Mouse (Mus musculus) duodenum, adult 2 months (tissue): ENCODE results near the gene Abcc10. TPM values are rescaled to one million over a fixed set of nuclear protein-coding genes. Genes with fewer than 3 reads are reported as not detected.

ENCODE experiments used
- polyA plus RNA-seq: library from polyadenylated mRNA; depleted of rRNA; stranded (reverse); fragments of >200 nt; gene quantifications from 2 replicates; pipeline ENCODE4 v1.2.3, GENCODE M21; 2012; ENCODE audit warnings: low replicate concordance; rRNA removed

Abcc10 gene
- 38.3 and 51.7 TPM in 2 replicates for polyA plus RNA-seq

GRCm38 (mm10) chr17:46327906-46328534, at the start of gene Abcc10:
Abcc10 (minus strand) TSS chr17:46328352.

GRCm38 (mm10) chr17:46297364-46298219, 30.6 kb downstream of the Abcc10 start, which contains the start of gene Dlk2:
Dlk2 (plus strand) TSS chr17:46297421.

GRCm38 (mm10) chr17:46282483-46283123, 45.5 kb downstream of the Abcc10 start, which contains the start of gene Tjap1:
Tjap1 (minus strand) TSS chr17:46283026.

GRCm38 (mm10) chr17:46253452-46254084, 74.6 kb downstream of the Abcc10 start, which contains the start of gene Lrrc73:
Lrrc73 (plus strand) TSS chr17:46253531.

Other genes starting within 250 kb of the Abcc10 start
- 17.1 and 19.4 TPM in 2 replicates for gene Mrps18a, start 217.4 kb downstream of the Abcc10 start, polyA plus RNA-seq
- 2.2 and 4.9 TPM in 2 replicates for gene Rsph9, start 184.1 kb downstream of the Abcc10 start, polyA plus RNA-seq
- gene Mad2l1bp, start 174.8 kb downstream of the Abcc10 start, polyA plus RNA-seq, result 12.1 and 19.8 TPM in 2 replicates
- gene Gtpbp2, start 167.3 kb downstream of the Abcc10 start, polyA plus RNA-seq, result 93.2 and 135 TPM in 2 replicates
- 0.92 and 1.5 TPM in 2 replicates for gene Polh, start 125.7 kb downstream of the Abcc10 start, polyA plus RNA-seq
- gene Xpo5, start 125.6 kb downstream of the Abcc10 start, polyA plus RNA-seq, result 5.5 and 7.3 TPM in 2 replicates
- 19.3 and 22.3 TPM in 2 replicates for gene Polr1c, start 80.3 kb downstream of the Abcc10 start, polyA plus RNA-seq
- 255 and 304 TPM in 2 replicates for gene Yipf3, start 80.3 kb downstream of the Abcc10 start, polyA plus RNA-seq
- 1.0 and 2.1 TPM in 2 replicates for gene Lrrc73, start 74.8 kb downstream of the Abcc10 start, polyA plus RNA-seq
- 85.8 and 90.0 TPM in 2 replicates for gene Tjap1, start 45.3 kb downstream of the Abcc10 start, polyA plus RNA-seq
- 0.48 and 0.71 TPM in 2 replicates for gene Dlk2, start 30.9 kb downstream of the Abcc10 start, polyA plus RNA-seq
- gene Zfp318, start 55.4 kb upstream of the Abcc10 start, polyA plus RNA-seq, result 1.4 and 3.3 TPM in 2 replicates
- gene Crip3, start 100.6 kb upstream of the Abcc10 start, polyA plus RNA-seq, result 0.50 and 0.51 TPM in 2 replicates
- gene Slc22a7, start 110.1 kb upstream of the Abcc10 start, polyA plus RNA-seq, result not detected in 2 replicates
- gene Ttbk1, start 159.3 kb upstream of the Abcc10 start, polyA plus RNA-seq, result 0.14 and 0.37 TPM in 2 replicates
- 2.9 and 3.5 TPM in 2 replicates for gene Dnph1, start 168.4 kb upstream of the Abcc10 start, polyA plus RNA-seq
- 5.4 and 7.1 TPM in 2 replicates for gene Cul9, start 218.0 kb upstream of the Abcc10 start, polyA plus RNA-seq
- gene Srf, start 227.8 kb upstream of the Abcc10 start, polyA plus RNA-seq, result 147 and 180 TPM in 2 replicates